In genomic region chr2:152828011-152828370, GRCm38 (mm10) we compare ENCODE assay signal across 8 mouse cellular contexts. TPM values are rescaled to one million over a fixed set of nuclear protein-coding genes. Genes with fewer than 3 reads are reported as not detected.
DNase-seq lines count a peak whose midpoint lies in the region; ATAC-seq lines count a peak whose summit lies in the region.

No protein-coding gene starts in this region.

- WGBS in heart, embryonic 12.5 days = 50% methylated on average over 4 of the region's 4 CpGs
- WGBS in embryonic facial prominence, embryonic 12.5 days = 74% methylated on average over 4 of the region's 4 CpGs

- peak overlapping the region; percentile 62 for H3K4me3 ChIP-seq in heart, embryonic 12.5 days
- peak overlapping the region; percentile 67 for H3K4me3 ChIP-seq in embryonic facial prominence, embryonic 12.5 days

- peak overlapping the region; percentile 75 for H3K4me2 ChIP-seq in heart, embryonic 12.5 days
- H3K4me2 ChIP-seq in embryonic facial prominence, embryonic 12.5 days (replicated peaks) = peak overlapping the region; percentile 68

- no peaks in the 10 kb centered on the region for H3K9me3 ChIP-seq in heart, embryonic 12.5 days (replicated peaks)
- no peaks in the 10 kb centered on the region for H3K9me3 ChIP-seq in embryonic facial prominence, embryonic 12.5 days

- no peaks in the 10 kb centered on the region for H3K27me3 ChIP-seq in heart, embryonic 12.5 days (replicated peaks)
- no peaks in the 10 kb centered on the region for H3K27me3 ChIP-seq in embryonic facial prominence, embryonic 12.5 days

- no peak for DNase-seq in heart, postnatal 10 days
- DNase-seq in kidney, adult 11 months = peak; percentile 82
- DNase-seq in lung, postnatal 14 days = peak; percentile 40
- no peak for DNase-seq in gastrocnemius, postnatal 14 days
- no peak for DNase-seq in layer of hippocampus, postnatal 25 days (ENCODE audit: extremely low spot score in 1 of 2, low spot score in 1 of 2)
- no peak for DNase-seq in cerebellum, adult 11 months

- peak overlapping the region; percentile 98 for H3K27ac ChIP-seq in heart, embryonic 12.5 days (ENCODE audit: poor library complexity, severe bottlenecking)
- H3K27ac ChIP-seq in embryonic facial prominence, embryonic 12.5 days = no peak overlapping the region

- intact Hi-C loops in heart, postnatal 10 days (cut with DNase I) = no loop called here
- intact Hi-C loops in gastrocnemius, postnatal 14 days (cut with DNase I; ENCODE audit: low total_unique reads) = loop anchor here (5.0 kb wide), 1 partner anchor 41 kb away; no protein-coding TSS in a partner anchor

- peaks cover 11% of the 10 kb centered on the region; the same call in 1 of the 2 replicates for H3K36me3 ChIP-seq in heart, embryonic 12.5 days
- H3K36me3 ChIP-seq in embryonic facial prominence, embryonic 12.5 days = peaks cover 5% of the 10 kb centered on the region; the same call in 1 of the 2 replicates

- ATAC-seq in heart, embryonic 12.5 days (ENCODE audit: insufficient number of reproducible peaks, low FRiP score) = no peak
- no peak for ATAC-seq in embryonic facial prominence, embryonic 12.5 days (ENCODE audit: insufficient number of reproducible peaks, insufficient read depth, low FRiP score, low TSS enrichment)

- peak overlapping the region; percentile 91 for H3K9ac ChIP-seq in heart, embryonic 12.5 days
- 0 out of 2 replicates have a peak overlapping the region, but pooled peaks have one; percentile 56 for H3K9ac ChIP-seq in embryonic facial prominence, embryonic 12.5 days

- peaks cover 51% of the 10 kb centered on the region for H3K4me1 ChIP-seq in heart, embryonic 12.5 days (replicated peaks)
- H3K4me1 ChIP-seq in embryonic facial prominence, embryonic 12.5 days = peaks cover 48% of the 10 kb centered on the region

RNA-seq across cellular contexts. Expression of gene Bcl2l1, which starts 3.5 kb away (rescaled TPM):
- 83.0 and 85.9 TPM in 2 replicates for polyA plus RNA-seq in heart, embryonic 12.5 days (2016; fragmentation: Nextera tagmentation; extraction: Ambion mirVana)
- 10 to 100 TPM; 40.0 to 72.4 TPM for total RNA-seq in heart, postnatal 10 days (2021)
- polyA plus RNA-seq in embryonic facial prominence, embryonic 12.5 days (2016; fragmentation: Nextera tagmentation; extraction: Ambion mirVana) = 104 and 105 TPM in 2 replicates
- 10 to 100 TPM; 14.4 to 28.6 TPM for total RNA-seq in gastrocnemius, postnatal 14 days (2021)
- 100 to 1,000 TPM; 121 to 144 TPM for total RNA-seq in layer of hippocampus, postnatal 25 days (2021)

RNA-seq across cellular contexts. Expression of gene Tpx2, which starts 19.8 kb away (rescaled TPM):
- 65.6 and 74.1 TPM in 2 replicates for polyA plus RNA-seq in heart, embryonic 12.5 days (2016; fragmentation: Nextera tagmentation; extraction: Ambion mirVana)
- 10 to 100 TPM; 16.0 to 17.8 TPM for total RNA-seq in heart, postnatal 10 days (2021)
- polyA plus RNA-seq in embryonic facial prominence, embryonic 12.5 days (2016; fragmentation: Nextera tagmentation; extraction: Ambion mirVana) = 92.4 and 106 TPM in 2 replicates
- total RNA-seq in gastrocnemius, postnatal 14 days (2021) = 1 to 10 TPM; 4.1 to 4.7 TPM
- total RNA-seq in layer of hippocampus, postnatal 25 days (2021) = 1 to 10 TPM; 1.5 to 2.6 TPM

Comparison
In these comparisons a context has a peak if more than half of its experiments do, and no peak if none do; other contexts are left out.
1. DNase-seq: peak in kidney, adult 11 months (single experiment) and lung, postnatal 14 days (single experiment); none in heart, postnatal 10 days (0 of 2), gastrocnemius, postnatal 14 days (single experiment), layer of hippocampus, postnatal 25 days (0 of 2) and cerebellum, adult 11 months (single experiment).